Mouse (Mus musculus): Measurements from ENCODE around the gene Uba7. TPM values are rescaled to one million over a fixed set of nuclear protein-coding genes. Genes with fewer than 3 reads are reported as not detected.

The Uba7 gene
- polyA plus RNA-seq, 1 experiment from 2014 or later = 24.9 TPM

DNA sequence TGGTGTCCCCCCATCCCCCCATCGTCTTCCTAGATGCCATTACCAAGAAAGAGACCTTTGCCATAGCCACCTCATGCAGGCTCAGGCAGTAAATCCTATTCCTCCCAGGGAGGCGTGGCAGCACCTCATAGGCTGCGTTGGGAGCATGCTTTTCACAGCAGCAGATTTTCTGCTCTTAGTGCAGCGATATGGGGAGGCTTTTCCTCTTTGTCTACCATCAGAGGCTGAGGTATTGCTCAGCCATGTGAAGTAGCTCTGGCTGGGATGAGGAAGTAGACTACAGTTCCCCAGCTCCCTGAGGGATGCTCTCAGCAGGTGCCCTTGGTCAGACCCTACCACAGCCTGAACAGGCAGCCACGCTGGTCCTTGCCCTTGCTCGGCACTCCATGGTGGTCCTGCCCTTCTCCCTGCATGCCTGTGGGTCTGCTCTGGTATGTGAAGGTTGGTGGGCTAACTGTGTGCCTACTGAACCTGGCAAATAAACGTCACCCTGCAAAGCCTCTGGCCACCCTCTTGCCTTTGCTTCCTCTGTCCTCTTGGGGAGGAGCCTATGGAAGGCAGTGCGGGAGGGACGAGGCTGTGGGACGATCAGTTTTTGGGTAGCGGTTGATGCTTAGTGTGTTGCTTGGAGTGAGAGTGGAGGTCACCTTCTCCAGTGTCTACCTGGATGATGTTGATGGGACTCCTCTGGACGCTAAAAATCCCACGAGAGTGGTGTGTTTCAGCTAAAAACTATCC lies 26.0 kb upstream of the Uba7 start:
- 76% methylated on average over 13 of the region's 13 CpGs for WGBS
- H3K9ac ChIP-seq = no peak overlapping the region
- no peak overlapping the region for H3K4me2 ChIP-seq
- H3K27ac ChIP-seq = no peak overlapping the region
- no peaks in the 10 kb centered on the region for H3K9me3 ChIP-seq
- H3K27me3 ChIP-seq = no peaks in the 10 kb centered on the region
- H3K4me1 ChIP-seq = peaks cover 14% of the 10 kb centered on the region
- H3K36me3 ChIP-seq = no peaks in the 10 kb centered on the region
- no peak overlapping the region for H3K4me3 ChIP-seq
- ATAC-seq (ENCODE audit: insufficient number of reproducible peaks, low FRiP score, low TSS enrichment, low read depth) = no peak

DNA sequence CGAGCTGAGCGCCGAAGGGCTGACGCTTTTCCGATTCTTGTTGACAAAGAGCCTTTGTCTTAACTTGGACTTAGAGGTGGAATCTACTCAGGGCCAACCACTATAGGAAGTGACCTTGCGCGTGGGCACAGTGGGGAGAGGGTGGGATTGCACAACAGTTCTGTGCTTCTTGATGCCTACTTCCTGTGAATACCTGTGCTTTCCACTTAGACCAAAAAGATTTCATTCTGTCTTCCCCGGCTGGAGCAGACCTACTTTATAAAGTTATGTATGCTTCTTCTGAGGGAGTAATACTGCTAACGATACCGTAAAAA lies 25.4 kb upstream of the Uba7 start, which contains the start of gene Traip:
Gene Traip, plus strand, starts transcription at position 215 of the 314 bp plus-strand sequence.
- Histone ChIP-seq H3K9ac (peak within 1 kb of the TSS; percentile 54), H3K9me3 (no peaks in the 10 kb centered on the region), H3K4me3 (peak within 1 kb of the TSS; percentile 68), H3K4me1 (peaks cover 14% of the 10 kb centered on the region), H3K4me2 (peak within 1 kb of the TSS; percentile 64), H3K27ac (peak within 1 kb of the TSS; percentile 75), H3K27me3 (no peaks in the 10 kb centered on the region), H3K36me3 (no peaks in the 10 kb centered on the region)
- 85% methylated on average over 10 of the region's 10 CpGs for WGBS
- no peak for ATAC-seq (ENCODE audit: insufficient number of reproducible peaks, low FRiP score, low TSS enrichment, low read depth)

DNA sequence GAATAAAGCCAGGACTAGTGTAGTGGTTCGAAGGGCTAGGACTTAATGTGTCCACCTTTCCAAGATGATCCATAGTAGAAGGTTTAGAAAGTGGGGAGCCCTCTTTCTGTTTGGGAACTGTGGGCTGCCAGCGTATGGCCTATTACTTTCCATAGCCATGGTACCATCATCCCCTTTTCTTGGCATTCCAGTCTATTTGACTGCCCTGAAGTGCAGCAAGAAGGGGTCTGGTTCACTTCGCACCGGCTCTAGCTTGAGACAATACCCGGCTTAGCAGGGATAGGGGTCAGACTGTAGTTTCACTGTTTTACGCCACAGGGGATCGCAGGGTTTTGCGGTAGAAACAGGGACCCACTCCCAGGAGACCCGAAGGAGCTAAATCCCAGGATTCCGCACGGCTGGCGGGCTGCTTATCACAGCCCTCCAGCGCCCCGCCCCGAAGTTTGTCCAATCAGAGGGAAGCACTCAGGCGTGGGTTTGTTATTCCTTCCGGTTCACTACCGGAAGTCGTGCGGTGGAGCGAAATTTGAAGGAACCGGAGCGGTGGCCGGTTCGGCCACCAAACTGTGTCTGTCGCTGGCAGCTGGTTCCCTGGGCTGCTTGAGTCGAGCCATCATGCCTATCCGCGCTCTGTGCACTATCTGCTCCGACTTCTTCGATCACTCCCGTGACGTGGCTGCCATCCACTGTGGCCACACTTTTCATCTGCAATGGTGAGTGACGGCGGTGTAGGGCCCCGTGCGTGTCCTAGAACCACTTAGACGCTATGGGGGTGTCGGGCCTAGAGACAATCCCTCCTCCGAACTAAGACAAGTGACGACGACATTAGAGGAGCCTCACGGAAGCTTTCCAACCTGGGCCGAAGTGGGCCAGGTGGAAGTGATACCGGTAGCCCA lies 24.6 kb upstream of the Uba7 start:
- Histone ChIP-seq H3K4me1 (peaks cover 14% of the 10 kb centered on the region), H3K9me3 (no peaks in the 10 kb centered on the region), H3K36me3 (no peaks in the 10 kb centered on the region), H3K4me2 (peak overlapping the region; percentile 64), H3K4me3 (peak overlapping the region; percentile 68), H3K27me3 (no peaks in the 10 kb centered on the region), H3K27ac (peak overlapping the region; percentile 75), H3K9ac (peak overlapping the region; percentile 54)
- WGBS = 15% methylated on average over 45 of the region's 45 CpGs
- ATAC-seq (ENCODE audit: insufficient number of reproducible peaks, low FRiP score, low TSS enrichment, low read depth) = peak; percentile 77

DNA sequence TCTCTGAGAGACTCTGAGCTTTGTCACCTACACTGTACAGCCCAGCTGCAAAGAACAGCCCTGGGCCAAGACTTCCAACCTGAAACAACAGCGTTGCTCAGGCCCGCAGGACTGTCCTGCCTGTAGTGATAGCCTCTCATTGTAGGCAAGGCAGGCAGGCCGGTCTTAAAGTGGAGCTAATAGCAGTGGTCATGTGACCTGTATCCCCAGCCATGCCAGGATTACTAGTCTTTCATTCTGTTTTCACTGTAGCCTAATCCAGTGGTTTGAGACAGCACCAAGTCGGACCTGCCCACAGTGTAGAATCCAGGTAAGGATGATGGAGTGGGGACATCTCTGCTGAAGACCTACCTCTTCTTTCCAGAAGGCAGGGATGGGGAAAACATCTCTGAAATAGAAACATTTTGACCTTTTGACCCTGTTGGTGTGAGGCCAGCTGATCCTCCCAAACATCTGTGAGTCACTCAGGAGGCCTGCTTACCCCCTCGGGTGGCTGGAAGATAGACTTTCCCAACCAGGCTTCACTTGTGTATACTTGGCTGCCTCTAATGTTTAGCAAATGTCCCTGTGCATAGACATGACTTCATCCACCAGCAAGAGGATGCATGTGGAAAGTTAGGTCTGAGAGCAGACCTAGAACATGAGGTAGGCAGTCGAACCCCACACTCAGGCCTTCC lies 19.6 kb upstream of the Uba7 start:
- Histone ChIP-seq H3K9me3 (no peaks in the 10 kb centered on the region), H3K36me3 (peaks cover 28% of the 10 kb centered on the region), H3K4me2 (no peak overlapping the region), H3K27me3 (no peaks in the 10 kb centered on the region), H3K27ac (no peak overlapping the region), H3K9ac (no peak overlapping the region), H3K4me1 (peaks cover 10% of the 10 kb centered on the region), H3K4me3 (no peak overlapping the region)
- 73% methylated on average over 6 of the region's 6 CpGs for WGBS
- no peak for ATAC-seq (ENCODE audit: insufficient number of reproducible peaks, low FRiP score, low TSS enrichment, low read depth)

DNA sequence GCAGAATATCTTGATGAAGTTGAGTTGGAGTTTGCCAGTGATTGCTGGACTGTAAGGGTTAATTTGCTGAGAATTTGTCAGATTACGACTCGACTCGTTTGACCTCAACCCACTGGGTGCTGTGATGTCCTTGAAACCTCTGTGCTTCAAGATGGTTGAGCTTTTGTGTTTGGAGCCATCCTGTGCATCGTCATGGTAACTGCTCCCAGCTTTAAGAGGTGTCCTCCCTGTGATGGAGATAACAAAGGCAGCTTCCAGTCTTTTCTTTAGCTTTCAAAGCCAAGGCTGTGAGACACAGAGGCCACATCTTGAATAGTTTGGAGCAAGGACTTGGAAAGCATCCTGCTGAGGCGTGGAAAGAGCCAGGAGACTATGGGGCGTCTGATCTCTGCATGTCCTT lies 18.2 kb upstream of the Uba7 start:
- H3K27ac ChIP-seq = no peak overlapping the region
- no peak overlapping the region for H3K4me3 ChIP-seq
- H3K4me1 ChIP-seq = peaks cover 6% of the 10 kb centered on the region; the same call in 1 of the 2 replicates
- peaks cover 40% of the 10 kb centered on the region for H3K36me3 ChIP-seq
- no peaks in the 10 kb centered on the region for H3K9me3 ChIP-seq
- no peak overlapping the region for H3K9ac ChIP-seq
- no peak for ATAC-seq (ENCODE audit: insufficient number of reproducible peaks, low FRiP score, low TSS enrichment, low read depth)
- no peaks in the 10 kb centered on the region for H3K27me3 ChIP-seq
- H3K4me2 ChIP-seq = no peak overlapping the region
- WGBS = 65% methylated on average over 6 of the region's 6 CpGs

DNA sequence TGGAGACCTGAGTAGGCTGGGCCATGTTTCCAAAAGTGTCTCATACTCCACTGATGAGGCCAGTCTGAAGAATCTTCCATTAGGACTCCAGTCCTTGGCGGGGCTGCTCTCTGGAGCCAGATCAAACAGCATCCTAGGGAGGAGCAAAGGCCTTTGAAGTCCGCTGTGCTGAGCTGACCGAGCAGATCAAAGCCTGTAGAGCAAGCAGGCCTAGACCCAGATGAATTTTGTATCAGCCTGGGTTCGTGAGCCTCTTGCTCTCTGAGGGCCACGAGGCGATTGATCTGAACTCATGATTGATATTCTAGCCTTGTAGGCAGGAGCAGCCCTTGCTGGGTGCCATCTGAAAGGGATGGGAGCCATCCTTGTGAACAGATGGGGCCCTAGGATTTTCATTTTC lies 15.4 kb upstream of the Uba7 start:
- Histone ChIP-seq H3K4me3 (no peak overlapping the region), H3K4me1 (peaks cover 6% of the 10 kb centered on the region; the same call in 1 of the 2 replicates), H3K27me3 (no peaks in the 10 kb centered on the region), H3K27ac (no peak overlapping the region), H3K9ac (no peak overlapping the region), H3K4me2 (no peak overlapping the region), H3K36me3 (peaks cover 50% of the 10 kb centered on the region), H3K9me3 (no peaks in the 10 kb centered on the region)
- no peak for ATAC-seq (ENCODE audit: insufficient number of reproducible peaks, low FRiP score, low TSS enrichment, low read depth)
- WGBS = 35% methylated on average over 6 of the region's 6 CpGs

DNA sequence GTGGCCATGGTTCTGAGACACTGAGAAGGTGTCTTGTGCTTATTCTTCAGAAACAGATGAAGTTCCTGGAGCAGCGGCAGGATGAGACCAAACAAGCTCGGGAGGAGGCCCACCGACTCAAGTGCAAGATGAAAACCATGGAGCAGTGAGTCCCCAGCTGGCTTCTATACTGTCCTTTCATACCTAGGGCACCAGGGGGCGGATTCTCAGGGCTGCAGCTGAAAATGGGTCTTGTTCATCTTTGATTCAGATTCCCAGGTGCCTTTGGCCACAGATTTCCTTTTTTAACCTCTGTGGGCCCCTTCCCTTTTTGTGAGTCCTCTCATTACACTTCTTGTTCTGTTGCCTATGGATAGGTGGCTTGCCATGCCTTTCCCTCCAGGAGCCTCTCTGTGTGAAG lies 14.4 kb upstream of the Uba7 start:
- Histone ChIP-seq H3K4me3 (no peak overlapping the region), H3K9ac (no peak overlapping the region), H3K9me3 (no peaks in the 10 kb centered on the region), H3K27ac (no peak overlapping the region), H3K36me3 (peaks cover 52% of the 10 kb centered on the region), H3K27me3 (no peaks in the 10 kb centered on the region), H3K4me2 (no peak overlapping the region), H3K4me1 (peaks cover 6% of the 10 kb centered on the region; the same call in 1 of the 2 replicates)
- 75% methylated on average over 4 of the region's 4 CpGs for WGBS
- ATAC-seq (ENCODE audit: insufficient number of reproducible peaks, low FRiP score, low TSS enrichment, low read depth) = no peak

DNA sequence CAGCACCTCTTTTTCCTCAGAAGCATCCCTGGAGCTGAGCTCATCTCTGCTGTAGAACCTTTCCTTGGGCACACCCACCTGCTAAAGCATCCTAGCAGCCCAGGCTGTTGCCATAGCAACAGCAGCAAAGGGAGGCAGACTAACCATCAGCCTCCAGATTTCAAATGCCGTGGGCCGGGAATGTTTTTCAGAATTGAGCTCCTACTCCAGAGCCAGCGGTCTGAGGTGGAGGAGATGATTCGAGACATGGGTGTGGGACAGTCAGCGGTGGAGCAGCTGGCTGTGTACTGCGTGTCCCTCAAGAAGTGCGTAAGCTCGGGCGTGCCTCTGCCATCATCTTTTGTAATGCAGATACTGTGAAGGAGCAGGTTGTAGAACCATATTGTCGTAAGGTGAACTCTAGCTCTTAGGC lies 13.9 kb upstream of the Uba7 start:
- no peak overlapping the region for H3K27ac ChIP-seq
- H3K27me3 ChIP-seq = no peaks in the 10 kb centered on the region
- H3K4me3 ChIP-seq = no peak overlapping the region
- no peak for ATAC-seq (ENCODE audit: insufficient number of reproducible peaks, low FRiP score, low TSS enrichment, low read depth)
- no peak overlapping the region for H3K4me2 ChIP-seq
- WGBS = 83% methylated on average over 10 of the region's 10 CpGs
- peaks cover 6% of the 10 kb centered on the region; the same call in 1 of the 2 replicates for H3K4me1 ChIP-seq
- H3K36me3 ChIP-seq = peaks cover 52% of the 10 kb centered on the region
- no peak overlapping the region for H3K9ac ChIP-seq
- H3K9me3 ChIP-seq = no peaks in the 10 kb centered on the region

DNA sequence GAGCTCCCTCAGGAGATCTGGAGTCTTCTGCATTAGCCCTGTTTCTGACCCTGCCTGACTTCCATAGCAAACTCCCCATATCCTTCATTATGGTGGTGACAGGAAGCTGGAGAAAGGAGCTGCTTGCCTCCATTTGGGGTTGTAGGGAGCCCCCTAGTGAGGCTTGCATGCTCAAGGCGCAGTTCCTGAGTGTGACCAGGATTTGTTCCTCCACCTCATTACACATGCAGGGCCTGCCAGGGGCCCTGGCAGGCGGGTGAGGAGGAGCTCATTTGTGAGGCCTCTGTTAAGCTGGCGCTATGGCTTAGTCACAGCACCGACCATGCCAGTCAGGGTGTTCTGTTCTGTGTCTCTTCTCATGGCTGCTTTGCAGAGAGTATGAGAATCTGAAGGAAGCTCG lies 13.4 kb upstream of the Uba7 start:
- H3K36me3 ChIP-seq = peaks cover 57% of the 10 kb centered on the region
- H3K9ac ChIP-seq = no peak overlapping the region
- 63% methylated on average over 5 of the region's 5 CpGs for WGBS
- no peak overlapping the region for H3K4me3 ChIP-seq
- H3K4me2 ChIP-seq = no peak overlapping the region
- H3K4me1 ChIP-seq = peaks cover 6% of the 10 kb centered on the region; the same call in 1 of the 2 replicates
- no peak overlapping the region for H3K27ac ChIP-seq
- ATAC-seq (ENCODE audit: insufficient number of reproducible peaks, low FRiP score, low TSS enrichment, low read depth) = no peak; the same call in 1 of the 2 replicates
- no peaks in the 10 kb centered on the region for H3K27me3 ChIP-seq
- no peaks in the 10 kb centered on the region for H3K9me3 ChIP-seq

DNA sequence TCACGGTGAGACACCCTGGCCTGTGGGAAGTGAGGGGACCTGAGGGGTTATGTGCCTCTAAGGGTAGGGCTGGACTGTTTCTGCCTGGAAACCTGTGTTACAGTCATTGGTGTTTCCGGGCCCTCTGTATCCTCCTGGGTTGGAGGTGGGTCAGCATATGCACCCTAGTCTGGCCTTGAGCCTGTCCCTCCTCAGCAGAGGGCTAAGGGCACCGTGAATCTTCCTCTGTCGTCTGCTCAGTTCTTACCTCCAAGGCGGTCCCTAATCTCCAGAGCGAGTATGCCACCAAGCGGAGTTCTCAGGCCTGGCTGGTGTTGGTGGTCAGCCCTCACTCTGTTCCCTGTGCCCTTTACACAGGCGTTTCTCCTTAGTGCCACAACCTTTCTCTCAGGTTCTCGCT lies 12.4 kb upstream of the Uba7 start:
- Histone ChIP-seq H3K9ac (no peak overlapping the region), H3K9me3 (no peaks in the 10 kb centered on the region), H3K4me1 (peaks cover 6% of the 10 kb centered on the region; the same call in 1 of the 2 replicates), H3K27me3 (no peaks in the 10 kb centered on the region), H3K36me3 (peaks cover 51% of the 10 kb centered on the region), H3K4me3 (no peak overlapping the region), H3K27ac (no peak overlapping the region), H3K4me2 (no peak overlapping the region)
- WGBS = 89% methylated on average over 9 of the region's 9 CpGs
- ATAC-seq (ENCODE audit: insufficient number of reproducible peaks, low FRiP score, low TSS enrichment, low read depth) = no peak

DNA sequence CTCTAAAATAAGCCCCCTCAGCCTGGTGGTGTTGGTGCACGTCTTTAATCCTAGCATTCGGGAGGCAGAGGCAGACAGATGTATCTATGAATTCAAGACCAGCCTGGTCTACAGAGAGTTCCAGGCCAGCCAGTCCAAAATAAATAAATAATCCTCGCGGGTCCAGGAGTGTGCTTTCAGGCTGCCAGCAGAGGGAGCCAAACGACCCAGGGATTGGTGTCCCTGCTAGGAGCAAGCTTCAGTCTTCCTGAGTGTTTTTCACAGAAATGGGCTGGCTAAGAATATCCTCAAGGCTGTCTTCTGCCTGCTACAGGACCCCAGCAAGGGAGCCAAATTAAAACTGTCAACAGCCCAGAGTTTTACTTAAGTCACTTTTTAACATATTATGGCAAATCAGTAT lies 11.6 kb upstream of the Uba7 start:
- H3K4me3 ChIP-seq = no peak overlapping the region
- ATAC-seq (ENCODE audit: insufficient number of reproducible peaks, low FRiP score, low TSS enrichment, low read depth) = 0 out of 2 replicates have a peak, but pooled peaks have one; percentile 25
- H3K4me1 ChIP-seq = peaks cover 6% of the 10 kb centered on the region; the same call in 1 of the 2 replicates
- no peaks in the 10 kb centered on the region for H3K27me3 ChIP-seq
- 12% methylated on average over 5 of the region's 5 CpGs for WGBS
- H3K9me3 ChIP-seq = no peaks in the 10 kb centered on the region
- no peak overlapping the region for H3K27ac ChIP-seq
- H3K36me3 ChIP-seq = peaks cover 53% of the 10 kb centered on the region
- H3K4me2 ChIP-seq = no peak overlapping the region
- H3K9ac ChIP-seq = no peak overlapping the region
